In genomic region chr6:50372516-50373424, GRCm38 (mm10) we compare ENCODE assay signal across 11 mouse cellular contexts.
A peak's percentile ranks its signal among the peaks of the same experiment; 100 is the strongest.
DNase-seq lines count a peak whose midpoint lies in the region; ATAC-seq and TF ChIP-seq lines count a peak whose summit lies in the region.
"Had no signal": no experiment of that assay in that cellular context is flagged by ENCODE, and none has a peak within 500 bp of the region (broad histone marks: within the 10 kb centered on the region; RNA-seq: fewer than 3 reads in every experiment).

No protein-coding gene starts in this region.

- no peak for ATAC-seq in embryonic facial prominence, embryonic 11.5 days (replicated peaks; ENCODE audit: insufficient number of reproducible peaks, low FRiP score, low TSS enrichment, low read depth)
- no peak for ATAC-seq in midbrain, embryonic 13.5 days
- ATAC-seq in intestine, embryonic 15.5 days, result peak; percentile 52
- peak; percentile 72 for ATAC-seq in stomach, postnatal 0 days (ENCODE audit: low FRiP score, low TSS enrichment)

- no peak overlapping the region for H3K4me2 ChIP-seq in embryonic facial prominence, embryonic 11.5 days (ENCODE audit: low read depth, low read length)
- H3K4me2 ChIP-seq in midbrain, embryonic 13.5 days (replicated peaks), result no peak overlapping the region
- H3K4me2 ChIP-seq in intestine, embryonic 15.5 days (replicated peaks), result no peak overlapping the region
- H3K4me2 ChIP-seq in stomach, postnatal 0 days (replicated peaks; ENCODE audit: low read depth), result no peak overlapping the region
- H3K4me2 ChIP-seq: heart, embryonic 13.5 days had no signal

- TF ChIP-seq CTCF in stomach, postnatal 0 days (IDR thresholded peaks at IDR 0.05; ENCODE audit: low read depth), result no peak

- WGBS in embryonic facial prominence, embryonic 11.5 days, result 86% methylated on average over 5 of the region's 5 CpGs
- 83% methylated on average over 5 of the region's 5 CpGs for WGBS in embryonic facial prominence, embryonic 10.5 days
- 84% methylated on average over 5 of the region's 5 CpGs for WGBS in midbrain, embryonic 10.5 days
- 65% methylated on average over 5 of the region's 5 CpGs for WGBS in midbrain, embryonic 13.5 days
- 52% methylated on average over 5 of the region's 5 CpGs for WGBS in intestine, embryonic 15.5 days
- WGBS in stomach, postnatal 0 days, result 47% methylated on average over 5 of the region's 5 CpGs

- H3K36me3 ChIP-seq in embryonic facial prominence, embryonic 11.5 days (replicated peaks; ENCODE audit: control insufficient read depth, insufficient read depth, low read depth, low read length), result no peaks in the 10 kb centered on the region
- peaks cover 8% of the 10 kb centered on the region for H3K36me3 ChIP-seq in embryonic facial prominence, embryonic 10.5 days (replicated peaks)
- 0 out of 2 replicates have a peak, but pooled peaks cover 5% of the 10 kb centered on the region for H3K36me3 ChIP-seq in midbrain, embryonic 10.5 days
- H3K36me3 ChIP-seq in midbrain, embryonic 13.5 days, result no peaks in the 10 kb centered on the region
- H3K36me3 ChIP-seq in intestine, embryonic 15.5 days, result no peaks in the 10 kb centered on the region
- 0 out of 2 replicates have a peak, but pooled peaks cover 2% of the 10 kb centered on the region for H3K36me3 ChIP-seq in stomach, postnatal 0 days (ENCODE audit: control insufficient read depth, insufficient read depth, low read length)

- DNase-seq in embryonic facial prominence, embryonic 11.5 days (ENCODE audit: low spot score), result peak; percentile 14
- no peak for DNase-seq in embryonic facial prominence, embryonic 10.5 days (ENCODE audit: low spot score)
- DNase-seq in midbrain, embryonic 10.5 days (ENCODE audit: low spot score), result no peak
- DNase-seq in stomach, postnatal 0 days (ENCODE audit: low spot score), result peak; percentile 66
- no peak for DNase-seq in right cerebral cortex, postnatal 4 days
- DNase-seq in heart, adult 18-20 months, result no peak
- DNase-seq: cerebellum, postnatal 25 days; kidney, postnatal 14 days had no signal

- no peaks in the 10 kb centered on the region for H3K9me3 ChIP-seq in embryonic facial prominence, embryonic 11.5 days (replicated peaks; ENCODE audit: control insufficient read depth, low read length)
- no peaks in the 10 kb centered on the region for H3K9me3 ChIP-seq in embryonic facial prominence, embryonic 10.5 days
- no peaks in the 10 kb centered on the region for H3K9me3 ChIP-seq in midbrain, embryonic 10.5 days (replicated peaks)
- H3K9me3 ChIP-seq in midbrain, embryonic 13.5 days, result no peaks in the 10 kb centered on the region
- no peaks in the 10 kb centered on the region for H3K9me3 ChIP-seq in intestine, embryonic 15.5 days
- H3K9me3 ChIP-seq in stomach, postnatal 0 days (ENCODE audit: control insufficient read depth, low read length), result no peaks in the 10 kb centered on the region
- H3K9me3 ChIP-seq: heart, embryonic 13.5 days had no signal

- no peak overlapping the region for H3K27ac ChIP-seq in embryonic facial prominence, embryonic 11.5 days (replicated peaks; ENCODE audit: low read depth, low read length)
- H3K27ac ChIP-seq in embryonic facial prominence, embryonic 10.5 days (replicated peaks), result no peak overlapping the region
- peak overlapping the region; percentile 55; the same call in 1 of the 2 replicates for H3K27ac ChIP-seq in midbrain, embryonic 10.5 days (replicated peaks)
- H3K27ac ChIP-seq in midbrain, embryonic 13.5 days, result no peak overlapping the region
- H3K27ac ChIP-seq in intestine, embryonic 15.5 days, result 0 out of 2 replicates have a peak overlapping the region, but pooled peaks have one; percentile 40
- peak overlapping the region; percentile 61 for H3K27ac ChIP-seq in stomach, postnatal 0 days (replicated peaks)
- H3K27ac ChIP-seq: heart, embryonic 13.5 days had no signal

- H3K27me3 ChIP-seq in embryonic facial prominence, embryonic 11.5 days (ENCODE audit: control insufficient read depth, insufficient read depth, low read length), result no peaks in the 10 kb centered on the region
- no peaks in the 10 kb centered on the region for H3K27me3 ChIP-seq in embryonic facial prominence, embryonic 10.5 days (replicated peaks; ENCODE audit: low read depth, poor library complexity, severe bottlenecking)
- H3K27me3 ChIP-seq in midbrain, embryonic 10.5 days (ENCODE audit: low read depth, poor library complexity, severe bottlenecking), result no peaks in the 10 kb centered on the region
- no peaks in the 10 kb centered on the region for H3K27me3 ChIP-seq in midbrain, embryonic 13.5 days
- no peaks in the 10 kb centered on the region for H3K27me3 ChIP-seq in intestine, embryonic 15.5 days (replicated peaks)
- H3K27me3 ChIP-seq in stomach, postnatal 0 days (ENCODE audit: control insufficient read depth, insufficient read depth, low read length), result no peaks in the 10 kb centered on the region
- H3K27me3 ChIP-seq: heart, embryonic 13.5 days had no signal

- no peak for TF ChIP-seq EP300 in stomach, postnatal 0 days (optimal IDR thresholded peaks at IDR 0.05)

- H3K4me1 ChIP-seq in embryonic facial prominence, embryonic 11.5 days (ENCODE audit: control insufficient read depth, insufficient read depth, low read length), result no peaks in the 10 kb centered on the region
- H3K4me1 ChIP-seq in embryonic facial prominence, embryonic 10.5 days, result peaks cover 2% of the 10 kb centered on the region; the same call in 1 of the 2 replicates
- peaks cover 17% of the 10 kb centered on the region for H3K4me1 ChIP-seq in midbrain, embryonic 10.5 days
- peaks cover 12% of the 10 kb centered on the region for H3K4me1 ChIP-seq in midbrain, embryonic 13.5 days (replicated peaks)
- H3K4me1 ChIP-seq in intestine, embryonic 15.5 days (replicated peaks), result 0 out of 2 replicates have a peak, but pooled peaks cover 8% of the 10 kb centered on the region
- peaks cover 2% of the 10 kb centered on the region; the same call in 1 of the 2 replicates for H3K4me1 ChIP-seq in stomach, postnatal 0 days (replicated peaks; ENCODE audit: control insufficient read depth, insufficient read depth)

- no peak overlapping the region for H3K4me3 ChIP-seq in embryonic facial prominence, embryonic 11.5 days (ENCODE audit: low read depth, low read length)
- H3K4me3 ChIP-seq in embryonic facial prominence, embryonic 10.5 days, result no peak overlapping the region
- H3K4me3 ChIP-seq in midbrain, embryonic 10.5 days, result no peak overlapping the region
- H3K4me3 ChIP-seq in midbrain, embryonic 13.5 days (replicated peaks), result no peak overlapping the region
- H3K4me3 ChIP-seq in intestine, embryonic 15.5 days (replicated peaks), result no peak overlapping the region
- no peak overlapping the region for H3K4me3 ChIP-seq in stomach, postnatal 0 days (ENCODE audit: low read depth, low read length)
- H3K4me3 ChIP-seq: heart, embryonic 13.5 days had no signal

- no peak overlapping the region for H3K9ac ChIP-seq in embryonic facial prominence, embryonic 11.5 days (replicated peaks; ENCODE audit: low read length)
- H3K9ac ChIP-seq in midbrain, embryonic 13.5 days (replicated peaks), result no peak overlapping the region
- H3K9ac ChIP-seq in intestine, embryonic 15.5 days, result no peak overlapping the region
- H3K9ac ChIP-seq in stomach, postnatal 0 days (ENCODE audit: low read length), result no peak overlapping the region
- H3K9ac ChIP-seq: heart, embryonic 13.5 days had no signal

Comparison
In these comparisons a context has a peak if more than half of its experiments do, and no peak if none do; other contexts are left out.
1. DNase-seq: peak in embryonic facial prominence, embryonic 11.5 days (single experiment) and stomach, postnatal 0 days (single experiment); none in embryonic facial prominence, embryonic 10.5 days (single experiment), midbrain, embryonic 10.5 days (single experiment), right cerebral cortex, postnatal 4 days (single experiment) and heart, adult 18-20 months (0 of 2).
2. H3K27ac ChIP-seq: peak in midbrain, embryonic 10.5 days (single experiment), intestine, embryonic 15.5 days (single experiment) and stomach, postnatal 0 days (single experiment); none in embryonic facial prominence, embryonic 11.5 days (single experiment), embryonic facial prominence, embryonic 10.5 days (single experiment) and midbrain, embryonic 13.5 days (single experiment).
3. ATAC-seq: peak in intestine, embryonic 15.5 days (single experiment) and stomach, postnatal 0 days (single experiment); none in embryonic facial prominence, embryonic 11.5 days (single experiment) and midbrain, embryonic 13.5 days (single experiment).